Mouse (Mus musculus) lung, embryonic 16.5 days (tissue): ENCODE results near the gene Sirt4. TPM values are rescaled to one million over a fixed set of nuclear protein-coding genes. Genes with fewer than 3 reads are reported as not detected.

ENCODE experiments used
- ATAC-seq: fragments of 200-750 bp; cut with Nextera tagmentation; 2 replicates; pipeline ENCODE4 v1.8.0; 2017; ENCODE audit warnings: low read depth, mild to moderate bottlenecking, moderate library complexity
- H3K27ac ChIP-seq: fragments of 300-500 bp; sonication (generic); 2 replicates; pipeline ENCODE4 v1.5.1; 2014; ENCODE audit warnings: mild to moderate bottlenecking, control low read depth, low read length
- H3K27me3 ChIP-seq: fragments of 300-500 bp; sonication (generic); 2 replicates; pipeline ENCODE4 v1.6.1; 2014; ENCODE audit warnings: low read depth, low read length, mixed read lengths; ENCODE audit not compliant: control insufficient read depth, insufficient read depth
- H3K36me3 ChIP-seq: fragments of 300-500 bp; sonication (generic); 2 replicates; pipeline ENCODE4 v1.6.1; 2014; ENCODE audit warnings: low read length; ENCODE audit not compliant: control insufficient read depth, insufficient read depth
- H3K4me1 ChIP-seq: fragments of 300-500 bp; sonication (generic); replicated peaks from 2 replicates; pipeline ENCODE4 v1.6.1; 2014; ENCODE audit warnings: low read length, mixed read lengths; ENCODE audit not compliant: control insufficient read depth, insufficient read depth
- H3K4me2 ChIP-seq: fragments of 300-500 bp; sonication (generic); 2 replicates; pipeline ENCODE4 v1.6.1; 2014; ENCODE audit warnings: low read depth, low read length, control low read depth
- H3K4me3 ChIP-seq: fragments of 300-500 bp; sonication (generic); 2 replicates; pipeline ENCODE4 v1.5.1; 2014; ENCODE audit warnings: mild to moderate bottlenecking, low read length, control low read depth
- H3K9ac ChIP-seq: fragments of 300-500 bp; sonication (generic); 2 replicates; pipeline ENCODE4 v1.6.1; 2014; ENCODE audit warnings: low read length, control low read depth
- H3K9me3 ChIP-seq: fragments of 300-500 bp; sonication (generic); 2 replicates; pipeline ENCODE4 v1.6.1; 2016; ENCODE audit warnings: low read length; ENCODE audit not compliant: control insufficient read depth
- WGBS: fragments of 180-500 bp; shearing (Covaris S2); extraction: QIAGEN DNeasy Blood & Tissue Kit; methylation state at CpG from one replicate; pipeline ENCODE4 v1.1.7; 2014; 5-methylcytosine and 5-hydroxymethylcytosine counted together
- polyA plus RNA-seq: library from polyadenylated mRNA; unstranded; fragments of >200 nt; fragmentation: Nextera tagmentation; extraction: Ambion mirVana; gene quantifications from 2 replicates; pipeline ENCODE4 v1.2.1, GENCODE M21; 2015

The Sirt4 gene
- 28.1 and 31.4 TPM in 2 replicates for polyA plus RNA-seq

DNA sequence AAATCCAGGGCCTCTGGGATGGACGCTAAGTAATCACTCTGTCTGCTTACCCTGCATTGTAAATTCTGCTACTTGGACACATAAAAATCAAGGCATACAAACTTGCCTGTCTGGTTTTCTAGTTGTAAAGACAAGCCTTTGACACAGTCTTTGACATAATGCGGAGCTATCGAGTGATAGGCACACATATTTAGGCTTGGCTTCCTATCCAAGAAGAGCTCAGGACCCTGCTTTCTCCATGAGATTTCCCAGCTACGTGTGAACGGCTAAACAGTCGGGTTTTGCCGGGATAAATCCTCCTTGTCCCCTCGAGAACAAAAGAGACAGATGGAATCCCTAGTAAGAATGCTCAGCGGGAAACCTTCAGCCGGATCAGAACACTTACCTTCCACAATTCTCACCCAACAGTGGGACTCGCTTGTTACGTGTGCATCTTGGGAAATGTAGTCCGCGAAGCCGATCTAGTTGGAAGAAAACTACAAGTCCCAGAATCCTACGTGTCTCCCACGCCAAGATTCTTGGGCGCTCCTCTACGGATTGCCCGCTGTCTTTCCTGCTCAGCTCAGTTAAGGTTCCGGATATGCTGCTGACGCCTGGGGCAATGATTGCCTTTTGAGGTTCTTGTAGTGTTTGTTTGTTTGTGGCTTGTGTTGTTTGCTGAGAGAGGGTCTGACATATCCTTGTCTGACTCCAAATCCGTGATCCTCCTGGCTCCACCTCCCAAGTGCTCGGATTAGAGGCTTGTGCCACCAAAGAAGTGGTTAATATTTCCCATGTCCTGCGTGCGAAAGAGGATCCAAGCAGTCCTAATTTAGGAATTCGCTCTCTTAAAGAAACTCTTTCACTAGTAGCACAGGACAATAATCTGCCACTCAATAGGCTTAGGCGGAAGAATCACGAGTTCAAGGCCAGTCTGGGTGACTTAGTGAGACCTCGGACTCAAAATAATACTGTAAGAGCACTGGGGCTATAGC is at the start of gene Sirt4:
TSS of gene Sirt4 (minus strand) at position 779 of the 974 bp plus-strand sequence.
- Histone ChIP-seq H3K27me3 (no peaks in the 10 kb centered on the region; the same call in 1 of the 2 replicates), H3K9me3 (no peaks in the 10 kb centered on the region), H3K4me2 (peak within 1 kb of the TSS; percentile 52), H3K4me1 (peaks cover 11% of the 10 kb centered on the region), H3K4me3 (peak within 1 kb of the TSS; percentile 45), H3K27ac (peak within 1 kb of the TSS; percentile 51), H3K9ac (peak within 1 kb of the TSS; percentile 54), H3K36me3 (no peaks in the 10 kb centered on the region)
- WGBS = 6% methylated on average over 30 of the region's 30 CpGs
- ATAC-seq = peak; percentile 89

DNA sequence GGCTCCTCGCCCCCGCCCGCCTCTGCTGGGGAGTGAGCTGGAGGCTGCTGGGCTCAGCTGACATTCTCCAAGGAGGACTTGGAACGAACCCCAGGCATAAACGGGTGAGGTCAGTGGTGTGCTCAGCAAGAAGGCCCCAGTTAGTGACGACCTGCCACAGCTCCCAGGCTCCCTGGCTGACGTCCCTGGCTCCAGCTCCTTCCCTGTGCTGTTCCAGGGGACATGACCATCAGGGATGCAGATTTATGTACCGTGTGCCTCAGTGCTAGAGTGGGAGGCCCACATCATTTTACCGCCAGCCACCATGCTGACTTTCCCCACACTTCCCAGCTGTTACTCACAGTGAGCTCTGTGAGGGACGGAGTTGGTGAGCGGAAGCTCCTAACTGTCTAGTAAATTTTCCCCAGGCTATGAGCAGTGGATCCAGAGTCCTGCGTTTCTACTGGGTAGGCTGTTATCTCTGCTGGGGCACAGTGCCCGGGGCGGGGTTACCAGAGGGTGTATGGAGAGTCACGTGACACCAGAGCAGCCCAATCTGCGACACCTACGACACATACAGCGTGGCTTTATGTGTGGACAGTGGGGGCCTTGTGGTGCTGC is 47.2 kb upstream of the Sirt4 start:
- Histone ChIP-seq H3K9ac (peak overlapping the region; percentile 57), H3K27ac (peak overlapping the region; percentile 97), H3K36me3 (no peaks in the 10 kb centered on the region), H3K4me1 (peaks cover 74% of the 10 kb centered on the region), H3K4me2 (peak overlapping the region; percentile 30; the same call in 1 of the 2 replicates), H3K27me3 (no peaks in the 10 kb centered on the region), H3K9me3 (no peaks in the 10 kb centered on the region), H3K4me3 (peak overlapping the region; percentile 3; the same call in 1 of the 2 replicates)
- ATAC-seq = peak; percentile 86
- 19% methylated on average over 18 of the region's 18 CpGs for WGBS

DNA sequence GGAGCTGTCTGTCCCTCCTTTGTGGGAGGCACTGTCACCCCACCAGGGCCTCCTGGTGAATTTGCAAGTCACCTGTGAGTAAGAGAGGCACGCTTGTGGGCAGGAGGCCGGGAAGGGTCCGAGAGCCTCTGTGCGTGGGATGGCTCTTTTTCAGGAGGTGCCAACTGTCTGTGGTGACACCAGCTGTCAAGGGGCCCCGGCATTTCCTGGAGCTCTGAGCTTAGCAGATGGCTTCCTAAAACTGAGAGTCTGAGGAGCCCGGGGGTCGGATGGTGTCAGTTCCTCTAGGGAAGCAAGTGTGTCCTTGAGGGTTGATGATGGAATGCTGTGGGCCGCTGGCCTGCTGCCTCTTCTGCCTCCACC is 45.9 kb upstream of the Sirt4 start:
- Histone ChIP-seq H3K27me3 (no peaks in the 10 kb centered on the region), H3K4me2 (peak overlapping the region; percentile 45), H3K4me3 (peak overlapping the region; percentile 10; the same call in 1 of the 2 replicates), H3K27ac (peak overlapping the region; percentile 97), H3K4me1 (peaks cover 80% of the 10 kb centered on the region), H3K9me3 (no peaks in the 10 kb centered on the region), H3K36me3 (no peaks in the 10 kb centered on the region), H3K9ac (peak overlapping the region; percentile 54)
- WGBS = 34% methylated on average over 8 of the region's 8 CpGs
- ATAC-seq = no peak

DNA sequence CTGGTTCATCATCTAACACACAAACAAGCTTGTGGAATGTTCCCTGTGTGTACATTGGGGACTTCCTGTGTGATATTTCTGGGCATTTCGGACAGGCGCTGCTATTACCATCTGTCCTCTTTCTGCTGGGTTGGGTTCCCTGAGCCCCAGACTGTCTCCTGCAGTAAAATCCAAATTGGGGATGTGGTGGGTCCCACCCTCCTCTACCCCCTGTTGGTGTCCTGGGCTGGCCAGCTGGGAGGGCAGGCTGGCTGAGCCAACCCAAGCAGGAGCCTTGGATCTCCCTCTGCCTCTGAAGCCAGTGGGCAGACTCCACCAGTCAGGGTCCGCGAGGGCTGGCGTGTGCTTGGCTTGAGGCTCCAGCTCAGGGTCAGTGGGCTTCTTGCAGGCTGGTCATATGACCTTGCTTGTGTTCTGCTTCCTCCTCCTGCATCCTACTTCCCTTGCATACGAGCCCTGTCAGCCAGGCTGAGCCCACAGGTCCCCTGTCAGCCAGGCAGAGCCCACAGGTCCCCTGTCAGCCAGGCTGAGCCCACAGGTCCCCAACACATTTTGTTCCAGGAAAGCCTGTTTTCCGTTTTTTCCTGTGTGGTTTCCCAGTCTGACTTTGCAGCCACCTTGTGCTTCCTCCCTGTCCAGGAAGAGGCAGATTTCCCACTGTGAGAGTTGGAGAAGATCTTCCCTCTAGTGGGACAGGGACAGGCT is 45.4 kb upstream of the Sirt4 start:
- Histone ChIP-seq H3K4me3 (peak overlapping the region; percentile 10; the same call in 1 of the 2 replicates), H3K4me1 (peaks cover 80% of the 10 kb centered on the region), H3K27me3 (no peaks in the 10 kb centered on the region), H3K9ac (peak overlapping the region; percentile 54), H3K4me2 (peak overlapping the region; percentile 45), H3K36me3 (no peaks in the 10 kb centered on the region), H3K27ac (peak overlapping the region; percentile 97), H3K9me3 (no peaks in the 10 kb centered on the region)
- ATAC-seq = peak; percentile 42
- WGBS = 30% methylated on average over 7 of the region's 7 CpGs

DNA sequence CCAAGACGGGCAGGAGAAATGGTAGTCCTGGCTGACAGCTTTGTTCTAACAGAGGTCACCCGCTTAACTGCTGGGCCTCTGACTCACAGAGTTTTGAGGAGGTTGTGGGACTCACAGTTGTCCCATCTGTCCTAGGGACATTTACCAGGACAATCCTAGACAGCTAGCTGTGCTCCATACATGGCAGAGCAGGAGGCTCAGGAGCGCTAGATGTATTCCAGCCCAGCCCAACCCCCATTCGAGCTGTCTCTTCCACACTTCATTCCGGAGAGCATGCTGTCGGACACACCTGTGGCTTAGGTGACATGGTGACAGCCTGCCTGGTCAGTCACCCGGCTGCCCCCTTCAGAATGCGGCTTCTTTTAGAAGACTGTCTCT is 44.8 kb upstream of the Sirt4 start:
- 0 out of 2 replicates have a peak, but pooled peaks have one; percentile 0 for ATAC-seq
- H3K27me3 ChIP-seq = no peaks in the 10 kb centered on the region
- 25% methylated on average over 8 of the region's 8 CpGs for WGBS

DNA sequence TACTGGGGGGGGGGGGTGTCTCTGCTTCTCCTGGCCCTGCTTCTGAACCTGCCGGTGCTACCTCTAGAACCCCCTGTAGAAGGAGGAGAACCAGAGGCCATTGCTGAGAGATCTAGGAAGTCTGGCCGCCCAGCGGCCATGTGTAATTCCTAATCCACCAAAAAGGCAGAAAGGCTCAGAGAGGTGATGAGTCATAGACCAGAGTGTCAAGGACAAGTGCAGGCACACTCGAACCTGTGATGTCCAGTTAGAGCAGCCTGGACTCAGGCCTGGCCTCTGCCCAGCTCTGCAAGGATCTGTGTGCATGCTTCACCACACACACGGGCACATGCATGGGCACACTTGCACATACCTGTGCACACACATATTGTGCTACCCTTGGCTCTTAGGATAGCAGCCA is 43.6 kb upstream of the Sirt4 start:
- Histone ChIP-seq H3K4me2 (no peak overlapping the region), H3K27ac (no peak overlapping the region), H3K27me3 (no peaks in the 10 kb centered on the region), H3K36me3 (no peaks in the 10 kb centered on the region), H3K9ac (no peak overlapping the region), H3K4me1 (peaks cover 79% of the 10 kb centered on the region), H3K9me3 (no peaks in the 10 kb centered on the region), H3K4me3 (no peak overlapping the region)
- ATAC-seq = no peak
- WGBS = 73% methylated on average over 5 of the region's 5 CpGs

More for the DNA sequence above, 44.8 kb upstream of the Sirt4 start:
- H3K4me2 ChIP-seq = peak overlapping the region; percentile 45
- H3K36me3 ChIP-seq = no peaks in the 10 kb centered on the region
- H3K4me3 ChIP-seq = no peak overlapping the region
- peak overlapping the region; percentile 97 for H3K27ac ChIP-seq
- H3K9me3 ChIP-seq = no peaks in the 10 kb centered on the region
- H3K9ac ChIP-seq = peak overlapping the region; percentile 54
- H3K4me1 ChIP-seq = peaks cover 80% of the 10 kb centered on the region

DNA sequence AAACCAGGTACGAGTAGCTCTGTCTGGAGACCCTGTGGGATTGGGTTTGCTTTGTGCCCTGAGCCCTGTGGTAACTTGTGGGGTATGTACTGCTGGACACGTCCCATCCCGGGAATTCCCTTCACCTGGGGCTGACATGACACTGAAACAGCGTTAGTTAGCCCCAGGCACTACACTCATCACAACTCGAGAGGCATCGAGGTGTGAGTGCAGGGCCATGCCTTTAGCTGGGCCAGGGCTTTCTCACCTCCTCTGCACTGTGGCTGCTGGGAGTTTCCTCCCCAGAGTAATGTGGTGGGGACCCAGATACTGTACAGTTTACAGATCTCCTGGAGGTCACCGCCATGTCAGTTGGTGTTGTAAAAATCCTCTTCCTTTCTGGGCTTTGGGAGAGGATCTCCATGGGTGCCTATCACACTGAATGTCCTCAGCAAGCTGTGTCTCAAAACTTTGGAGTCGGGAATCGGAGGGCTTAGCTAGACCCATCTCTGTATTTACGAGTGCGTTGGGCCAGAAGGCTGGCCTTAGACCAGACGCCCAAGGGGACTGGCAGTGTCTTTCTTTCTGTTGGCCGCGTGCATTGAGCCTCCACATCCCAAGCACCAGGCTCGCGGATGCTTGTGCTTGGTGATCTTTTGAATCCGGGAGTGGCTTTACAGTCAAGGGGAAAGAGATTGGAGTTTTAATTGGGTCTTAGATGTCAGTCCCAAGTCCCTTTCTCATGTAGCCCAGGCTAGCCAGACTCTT is 42.1 kb upstream of the Sirt4 start:
- Histone ChIP-seq H3K36me3 (no peaks in the 10 kb centered on the region), H3K9ac (no peak overlapping the region; the same call in 1 of the 2 replicates), H3K27ac (no peak overlapping the region), H3K4me3 (no peak overlapping the region), H3K27me3 (no peaks in the 10 kb centered on the region), H3K4me2 (no peak overlapping the region), H3K9me3 (no peaks in the 10 kb centered on the region), H3K4me1 (peaks cover 79% of the 10 kb centered on the region)
- WGBS = 84% methylated on average over 17 of the region's 17 CpGs
- ATAC-seq = no peak

DNA sequence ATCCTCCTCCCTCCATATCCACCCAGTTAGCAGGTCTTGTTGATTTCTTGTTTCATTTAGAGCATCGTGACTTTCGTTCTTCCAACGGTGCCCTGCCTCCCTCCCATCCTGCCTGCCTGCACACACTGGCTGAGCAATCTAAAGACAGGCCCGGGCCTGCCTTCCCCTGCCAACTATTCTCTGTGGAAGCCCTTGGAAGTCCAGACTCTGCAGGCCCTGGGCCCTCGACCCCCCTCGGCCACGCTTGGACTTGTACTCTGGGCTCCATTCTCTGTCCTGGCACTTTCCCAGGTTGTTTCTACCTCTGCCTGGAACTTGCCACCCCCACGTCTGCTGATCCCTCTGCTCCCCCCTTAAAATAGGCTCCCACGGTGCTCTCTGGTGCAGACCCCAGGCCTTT is 41.4 kb upstream of the Sirt4 start:
- Histone ChIP-seq H3K9ac (peak overlapping the region; percentile 23; the same call in 1 of the 2 replicates), H3K36me3 (no peaks in the 10 kb centered on the region), H3K4me1 (peaks cover 78% of the 10 kb centered on the region), H3K27ac (peak overlapping the region; percentile 17; the same call in 1 of the 2 replicates), H3K4me2 (no peak overlapping the region), H3K9me3 (no peaks in the 10 kb centered on the region), H3K27me3 (no peaks in the 10 kb centered on the region), H3K4me3 (no peak overlapping the region)
- ATAC-seq = no peak
- 73% methylated on average over 9 of the region's 9 CpGs for WGBS
